Mouse (Mus musculus): Measurements from ENCODE around the gene Esm1.

The Esm1 gene

GRCm38 (mm10) chr13:113209624-113210023 is at the start of gene Esm1:
Esm1 (plus strand) TSS chr13:113209659.
- no peak for DNase-seq

- DNase-seq: no peak
These were observed 45.0 kb upstream of the Esm1 start for GRCm38 (mm10) chr13:113164252-113165005.

- no peak for DNase-seq
These were observed 41.4 kb upstream of the Esm1 start for GRCm38 (mm10) chr13:113168018-113168534.

- DNase-seq: no peak
These were observed 39.2 kb upstream of the Esm1 start for GRCm38 (mm10) chr13:113170256-113170655.

DNA sequence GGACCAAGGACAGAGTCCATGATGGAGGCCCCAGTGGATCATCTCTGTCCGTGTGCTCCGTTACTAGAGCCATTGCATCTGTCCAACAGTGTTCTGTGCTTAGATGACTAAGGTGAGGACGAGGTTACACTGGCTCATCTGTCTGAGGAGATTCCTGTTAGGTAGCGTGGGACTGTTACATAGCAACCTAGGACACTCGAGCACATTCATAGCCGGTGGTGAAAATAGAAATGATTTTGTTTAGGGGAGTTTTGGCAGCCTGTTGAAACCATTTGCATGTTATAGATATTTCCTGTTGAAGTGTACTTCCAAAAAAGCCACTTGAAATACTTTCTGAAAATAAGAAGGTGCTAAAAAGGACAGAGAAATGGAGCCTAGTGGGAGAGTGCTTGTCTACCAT is 35.3 kb upstream of the Esm1 start:
- no peak for DNase-seq

DNA sequence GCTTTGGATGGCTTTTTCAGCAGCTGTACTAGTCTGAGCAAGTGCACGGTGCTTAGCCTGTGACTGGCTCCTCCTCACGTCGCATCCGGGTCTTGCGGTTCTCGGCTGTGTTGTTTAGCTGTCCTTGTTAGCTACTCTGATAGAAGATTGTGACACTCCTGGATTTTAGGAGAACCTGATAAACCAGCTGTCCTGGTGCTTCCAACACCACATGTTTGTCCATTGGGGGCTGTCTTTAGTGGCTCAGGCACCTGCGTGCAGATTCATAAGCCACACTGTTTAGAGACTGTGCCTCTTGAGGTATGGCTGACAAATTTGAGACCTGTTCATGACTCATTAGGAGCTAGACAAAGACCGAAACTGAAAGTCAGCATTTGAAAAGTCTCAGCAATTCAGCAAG is 26.1 kb upstream of the Esm1 start:
- DNase-seq: no peak

GRCm38 (mm10) chr13:113183720-113184119 is 25.7 kb upstream of the Esm1 start:
- DNase-seq: no peak

DNA sequence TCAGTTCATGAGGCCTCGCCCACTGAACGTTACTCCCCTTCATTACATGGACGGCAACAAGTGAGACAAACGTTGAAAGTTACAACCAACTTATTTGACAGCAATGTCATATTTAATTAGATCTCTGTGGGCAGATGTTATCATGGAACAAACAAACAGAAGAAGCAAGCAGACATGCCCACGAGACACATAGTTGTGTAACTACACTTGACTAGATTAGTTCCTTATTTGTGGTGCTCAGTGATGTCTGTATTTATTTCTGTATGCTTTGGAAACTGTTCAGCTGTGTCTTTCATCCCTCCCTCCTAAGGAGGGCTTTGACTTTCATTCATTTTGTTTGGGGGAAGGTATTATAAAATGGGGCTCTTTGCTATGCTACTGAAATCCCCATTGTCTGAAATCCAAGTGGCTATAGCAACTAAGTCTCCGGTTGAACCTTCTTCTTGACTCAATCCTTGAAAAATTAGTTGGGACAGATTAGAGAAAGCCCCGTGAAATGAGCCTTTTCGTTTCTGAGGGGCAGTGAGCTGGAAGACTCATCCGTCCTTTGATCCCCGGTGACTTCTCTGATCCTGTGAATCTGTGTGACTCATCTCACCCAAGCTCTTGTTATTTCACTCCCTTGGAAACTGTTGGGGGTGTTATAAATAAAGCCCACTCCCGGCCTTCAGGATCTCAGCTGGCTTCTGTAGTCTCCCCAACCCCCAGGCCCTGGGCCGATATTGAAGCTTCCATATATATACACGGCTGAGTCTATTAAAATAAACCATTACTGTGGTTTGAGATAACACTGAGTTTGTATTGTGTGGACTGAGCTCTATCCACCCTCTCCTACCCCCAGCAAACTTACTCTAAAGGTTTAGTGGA is 12.4 kb upstream of the Esm1 start:
- DNase-seq: no peak

DNA sequence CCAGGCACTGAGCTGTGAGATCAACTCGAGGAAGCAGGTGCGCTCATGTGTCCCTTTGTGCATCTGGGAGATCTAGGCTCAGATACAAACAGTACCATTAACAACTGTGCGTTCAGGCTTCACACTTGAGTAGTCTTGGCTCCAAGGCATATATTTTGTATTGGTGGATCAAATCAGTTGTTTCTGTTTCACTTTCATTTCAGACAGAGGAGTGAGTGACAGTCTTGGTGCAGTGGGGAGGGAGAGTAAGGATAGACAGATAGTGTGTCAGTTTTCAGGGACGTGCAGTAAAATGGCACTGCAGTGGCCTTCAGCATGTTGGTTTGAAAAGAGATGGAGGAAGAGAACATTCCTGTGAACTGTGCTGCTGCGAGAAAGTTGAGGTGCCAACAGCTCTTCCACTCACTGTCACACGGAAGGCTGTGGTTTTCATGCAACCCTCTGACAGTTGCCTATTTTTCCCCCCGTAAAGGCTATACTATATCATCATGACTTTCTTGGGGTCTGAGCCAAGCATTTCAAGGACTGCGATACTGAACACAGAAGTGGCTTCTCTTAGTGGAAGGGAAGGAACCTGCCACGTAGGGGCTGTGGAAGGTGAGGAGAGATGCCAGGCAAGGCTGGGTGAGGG is 11.5 kb upstream of the Esm1 start:
- DNase-seq: no peak

DNA sequence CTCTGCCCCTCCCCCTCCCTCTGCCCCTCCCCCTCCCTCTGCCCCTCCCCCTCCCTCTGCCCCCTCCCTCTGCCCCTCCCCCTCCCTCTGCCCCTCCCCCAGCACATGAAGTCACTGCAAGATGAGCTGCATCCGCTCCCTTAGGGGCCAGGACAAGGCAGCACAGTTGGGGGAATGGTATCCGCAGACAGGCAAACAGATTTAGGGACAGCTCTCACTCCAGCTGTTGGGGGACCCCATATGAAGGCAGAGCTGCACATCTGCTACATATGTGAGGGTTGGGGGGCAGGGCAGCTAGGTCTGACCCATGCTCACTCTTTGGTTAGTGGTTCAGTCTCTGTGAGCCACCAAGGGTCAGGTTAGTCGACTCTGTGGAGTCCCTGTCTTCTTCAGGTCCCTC is 10.1 kb upstream of the Esm1 start:
- no peak for DNase-seq

GRCm38 (mm10) chr13:113200726-113201125 is 8.7 kb upstream of the Esm1 start:
- DNase-seq: no peak

- no peak for DNase-seq
These were observed 7.8 kb upstream of the Esm1 start for GRCm38 (mm10) chr13:113201631-113202030.

- DNase-seq: no peak
These were observed 7.3 kb upstream of the Esm1 start for GRCm38 (mm10) chr13:113202184-113202583.

GRCm38 (mm10) chr13:113203146-113203545 is 6.3 kb upstream of the Esm1 start:
- no peak for DNase-seq

DNA sequence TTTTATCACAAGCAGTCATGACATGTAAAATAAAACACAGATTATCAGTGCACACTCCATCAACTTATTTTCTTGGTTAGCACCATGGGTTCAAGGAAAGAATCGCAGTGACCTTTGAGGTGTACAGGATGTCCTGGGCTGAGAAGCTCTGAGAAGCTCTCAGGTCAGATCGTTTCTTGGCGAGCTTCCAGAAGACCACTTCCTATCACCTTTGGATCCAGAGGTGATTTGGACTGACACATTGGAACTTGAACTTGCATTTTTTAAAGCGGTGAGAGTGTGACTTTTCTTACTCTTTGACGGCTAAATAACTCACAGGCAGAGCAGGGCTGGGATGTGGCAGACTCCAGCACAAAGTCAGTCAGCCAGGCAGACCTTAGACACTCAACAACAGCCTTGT is 4.1 kb upstream of the Esm1 start:
- no peak for DNase-seq

DNA sequence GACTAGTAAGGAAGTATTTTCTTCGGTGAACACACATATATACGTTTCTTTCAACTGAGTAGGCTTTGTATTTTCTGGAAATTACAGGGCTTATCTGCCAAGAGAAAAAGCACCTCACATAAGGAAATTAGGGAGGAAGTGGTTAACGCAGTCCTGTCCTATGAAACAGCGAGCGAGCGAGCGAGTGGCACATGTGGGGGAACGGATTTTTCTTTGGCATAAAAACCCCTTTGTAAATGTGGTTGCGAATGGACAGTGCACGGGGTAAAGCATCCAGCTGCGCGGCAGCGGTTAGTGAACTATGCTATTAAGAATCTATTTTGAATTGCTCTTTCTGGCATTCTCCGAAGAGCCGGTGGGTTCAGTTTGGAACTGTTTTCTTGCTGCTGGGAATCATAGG is 1.9 kb downstream of the Esm1 start:
- no peak for DNase-seq

GRCm38 (mm10) chr13:113212401-113212800 is 2.9 kb downstream of the Esm1 start:
- DNase-seq: no peak

GRCm38 (mm10) chr13:113213865-113214264 is 4.4 kb downstream of the Esm1 start:
- DNase-seq: no peak

- DNase-seq: no peak
These were observed 12.4 kb downstream of the Esm1 start for GRCm38 (mm10) chr13:113221851-113222250.

GRCm38 (mm10) chr13:113224105-113224504 is 14.6 kb downstream of the Esm1 start:
- no peak for DNase-seq

- DNase-seq: no peak
These were observed 16.4 kb downstream of the Esm1 start, which contains the start of gene Gzmk for GRCm38 (mm10) chr13:113225811-113226210. Gzmk (minus strand) TSS chr13:113225908.

- DNase-seq: no peak
These were observed 17.6 kb downstream of the Esm1 start for GRCm38 (mm10) chr13:113227076-113227475.
